Mouse (Mus musculus) cerebellum, adult 2 months (tissue): ENCODE results near the gene Ptpn13.

Experiments
- CTCF ChIP-seq: fragments of 200-500 bp; IDR thresholded peaks from 2 replicates; pipeline ENCODE4 v1.5.1; 2011; ENCODE audit warnings: low read depth, mild to moderate bottlenecking, control low read depth, low read length, moderate library complexity, borderline replicate concordance; ENCODE audit not compliant: insufficient read depth
- POLR2A ChIP-seq: fragments of 200-500 bp; IDR thresholded peaks from 2 replicates; pipeline ENCODE4 v1.6.1; 2011; ENCODE audit warnings: low read length, control low read depth, borderline replicate concordance; ENCODE audit not compliant: insufficient read depth

DNA sequence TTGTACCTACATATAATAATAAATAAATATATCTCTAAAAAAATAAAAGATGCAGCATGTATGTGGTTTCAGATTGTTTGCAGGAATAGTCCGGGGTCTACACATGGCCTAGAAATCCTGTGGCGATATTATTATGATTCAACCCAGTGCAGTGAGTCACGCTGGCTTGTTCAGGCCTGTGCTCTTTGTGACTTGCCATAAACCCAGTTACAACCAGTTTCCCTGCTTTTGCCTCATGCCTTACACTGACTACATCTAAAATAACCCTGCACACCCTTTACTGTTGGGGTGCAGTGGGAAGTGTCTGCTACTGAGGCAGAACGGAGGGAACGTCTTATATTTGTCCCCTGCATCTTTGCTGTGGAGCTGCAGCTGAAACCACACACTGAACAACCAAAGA, 29.3 kb upstream of the Ptpn13 start:
- TF ChIP-seq CTCF (no peak), POLR2A (no peak)
